25 mouse cellular contexts compared by ENCODE assay signal in genomic region chr8:95817597-95817996, GRCm38 (mm10). TPM values are rescaled to one million over a fixed set of nuclear protein-coding genes. Genes with fewer than 3 reads are reported as not detected.
DNase-seq lines count a peak whose midpoint lies in the region; ATAC-seq and TF ChIP-seq lines count a peak whose summit lies in the region.
"Had no signal": no experiment of that assay in that cellular context is flagged by ENCODE, and none has a peak within 500 bp of the region (broad histone marks: within the 10 kb centered on the region; RNA-seq: fewer than 3 reads in every experiment).

No protein-coding gene starts in this region.

- ATAC-seq in heart, embryonic 14.5 days (ENCODE audit: insufficient number of reproducible peaks, insufficient read depth, low FRiP score, low read depth): no peak
- ATAC-seq: forebrain, embryonic 16.5 days; intestine, embryonic 16.5 days; liver, embryonic 12.5 days; liver, postnatal 0 days; midbrain, embryonic 13.5 days had no signal

- no peaks in the 10 kb centered on the region; the same call in 1 of the 2 replicates for H3K4me1 ChIP-seq in heart, adult 2 months (ENCODE audit: control insufficient read depth, insufficient read depth, low read length)
- H3K4me1 ChIP-seq in heart, embryonic 14.5 days (ENCODE audit: control insufficient read depth in 2 of 2, insufficient read depth in 2 of 2, low read length in 2 of 2): peaks cover 18 to 33% of the 10 kb centered on the region in 2 experiments
- H3K4me1 ChIP-seq in E14TG2a.4 (replicated peaks; ENCODE audit: low read depth, low read length): peaks cover 58% of the 10 kb centered on the region
- H3K4me1 ChIP-seq: hindbrain, embryonic 13.5 days; limb, embryonic 13.5 days; liver, embryonic 12.5 days; neural tube, embryonic 13.5 days had no signal

- H3K9ac ChIP-seq in heart, adult 2 months (ENCODE audit: low read depth, low read length): 0 out of 2 replicates have a peak overlapping the region, but pooled peaks have one; percentile 13
- peak overlapping the region; percentile 60 for H3K9ac ChIP-seq in heart, embryonic 14.5 days (ENCODE audit: low read length)
- H3K9ac ChIP-seq: embryonic facial prominence, embryonic 13.5 days; hindbrain, embryonic 13.5 days; limb, embryonic 13.5 days; liver, embryonic 12.5 days; liver, postnatal 0 days; midbrain, embryonic 13.5 days; neural tube, embryonic 13.5 days had no signal

- no peak for DNase-seq in heart, adult 2 months
- DNase-seq in heart, postnatal 25 days (ENCODE audit: low spot score): no peak
- DNase-seq in heart, adult 8-10 months (ENCODE audit: low spot score): no peak
- DNase-seq in ZHBTc4 (ENCODE audit: low read depth, low spot score): peak; percentile 91
- no peak for DNase-seq in gastrocnemius, postnatal 4 days (ENCODE audit: low spot score in 2 of 2)
- DNase-seq in cerebellum, adult 9-10 months: no peak
- DNase-seq: adrenal gland, adult 8-10 months; cerebellum, adult 8-10 months; kidney, adult 8-10 months; kidney, postnatal 4 days; liver, postnatal 0 days; right cerebral cortex, postnatal 4 days had no signal

- H3K27me3 ChIP-seq in heart, adult 2 months (ENCODE audit: control insufficient read depth, insufficient read depth, low read length): no peaks in the 10 kb centered on the region
- no peaks in the 10 kb centered on the region for H3K27me3 ChIP-seq in heart, embryonic 14.5 days (ENCODE audit: control insufficient read depth, insufficient read depth, low read length)
- no peaks in the 10 kb centered on the region for H3K27me3 ChIP-seq in E14TG2a.4 (ENCODE audit: insufficient read depth, low read length)
- H3K27me3 ChIP-seq: CH12.LX; embryonic facial prominence, embryonic 13.5 days; hindbrain, embryonic 13.5 days; limb, embryonic 13.5 days; liver, embryonic 12.5 days; megakaryocyte, embryonic 14.5 days; midbrain, embryonic 13.5 days; neural tube, embryonic 13.5 days had no signal

- no peaks in the 10 kb centered on the region for H3K36me3 ChIP-seq in heart, adult 2 months (ENCODE audit: control insufficient read depth, insufficient read depth, low read length)
- no peaks in the 10 kb centered on the region for H3K36me3 ChIP-seq in heart, embryonic 14.5 days (ENCODE audit: control insufficient read depth, insufficient read depth, low read length)
- no peaks in the 10 kb centered on the region for H3K36me3 ChIP-seq in E14TG2a.4 (ENCODE audit: insufficient read depth, low read length)
- H3K36me3 ChIP-seq: embryonic facial prominence, embryonic 13.5 days; hindbrain, embryonic 13.5 days; limb, embryonic 13.5 days; liver, embryonic 12.5 days; midbrain, embryonic 13.5 days; neural tube, embryonic 13.5 days had no signal

- no peak for TF ChIP-seq POLR2A in heart, adult 2 months (IDR thresholded peaks at IDR 0.05; ENCODE audit: insufficient read depth, low read depth, low read length)

- peak overlapping the region; percentile 47 for H3K4me2 ChIP-seq in heart, embryonic 14.5 days (ENCODE audit: low read length)
- H3K4me2 ChIP-seq: embryonic facial prominence, embryonic 13.5 days; hindbrain, embryonic 13.5 days; limb, embryonic 13.5 days; liver, embryonic 12.5 days; midbrain, embryonic 13.5 days; neural tube, embryonic 13.5 days had no signal

- no peak overlapping the region for H3K4me3 ChIP-seq in heart, adult 2 months
- no peak overlapping the region for H3K4me3 ChIP-seq in heart, embryonic 14.5 days (ENCODE audit: control insufficient read depth in 1 of 2, insufficient read depth in 1 of 2, low read depth in 1 of 2, low read length in 2 of 2)
- peak overlapping the region; percentile 54 for H3K4me3 ChIP-seq in E14TG2a.4 (replicated peaks; ENCODE audit: low read length)
- H3K4me3 ChIP-seq: embryonic facial prominence, embryonic 13.5 days; hindbrain, embryonic 13.5 days; limb, embryonic 13.5 days; liver, embryonic 12.5 days; megakaryocyte, embryonic 14.5 days; midbrain, embryonic 13.5 days; neural tube, embryonic 13.5 days had no signal

- intact Hi-C loops in heart, adult 2 months (cut with DNase I): no loop called here
- intact Hi-C loops in heart, postnatal 25 days (cut with DNase I): no loop called here

- WGBS in heart, adult 2 months: 69% methylated on average over 3 of the region's 3 CpGs
- WGBS in heart, embryonic 14.5 days: 57% methylated on average over 3 of the region's 3 CpGs

- TF ChIP-seq CTCF in heart, adult 2 months (IDR thresholded peaks at IDR 0.05): no peak
- TF ChIP-seq CTCF in E14TG2a.4 (conservative IDR thresholded peaks at IDR 0.05; ENCODE audit: low read length): no peak

- H3K9me3 ChIP-seq in heart, embryonic 14.5 days (ENCODE audit: control insufficient read depth, low read length): no peaks in the 10 kb centered on the region
- H3K9me3 ChIP-seq in E14TG2a.4 (ENCODE audit: low read length): no peaks in the 10 kb centered on the region
- H3K9me3 ChIP-seq: embryonic facial prominence, embryonic 13.5 days; hindbrain, embryonic 13.5 days; limb, embryonic 13.5 days; liver, embryonic 12.5 days; megakaryocyte, embryonic 14.5 days; midbrain, embryonic 13.5 days; neural tube, embryonic 13.5 days had no signal

- no peak for TF ChIP-seq EP300 in heart, adult 2 months (IDR thresholded peaks at IDR 0.05; ENCODE audit: insufficient read depth, low read depth, low read length)

- peak overlapping the region; percentile 51 for H3K27ac ChIP-seq in heart, adult 2 months
- H3K27ac ChIP-seq in heart, embryonic 14.5 days (replicated peaks in 1 of 2; ENCODE audit: control insufficient read depth in 1 of 2, insufficient read depth in 1 of 2, low read depth in 2 of 2, low read length in 2 of 2): peak overlapping the region; percentile 86 to 90
- H3K27ac ChIP-seq: embryonic facial prominence, embryonic 13.5 days; hindbrain, embryonic 13.5 days; kidney, postnatal 0 days; limb, embryonic 13.5 days; liver, embryonic 12.5 days; midbrain, embryonic 13.5 days; neural tube, embryonic 13.5 days had no signal

- no peaks in the 10 kb centered on the region for H3K79me2 ChIP-seq in heart, adult 2 months (replicated peaks; ENCODE audit: control insufficient read depth, insufficient read depth, low read length)

RNA-seq across cellular contexts. Expression of gene Sap18b, which starts 7.5 kb away (rescaled TPM):
- total RNA-seq in heart, adult 2 months (2021): 10 to 100 TPM; 77.6 to 92.9 TPM
- polyA plus RNA-seq in heart, adult 2 months (2012; rRNA removed): 48.8 and 52.2 TPM in 2 replicates
- total RNA-seq in heart, postnatal 25 days (2021): 10 to 100 TPM; 84.4 to 96.1 TPM
- 265 and 287 TPM in 2 replicates for polyA plus RNA-seq in heart, embryonic 14.5 days (2014; fragmentation: Nextera tagmentation; extraction: Ambion mirVana)
- 100 to 1,000 TPM in 1 of 4 experiments, 10 to 100 TPM in 3; 63.8 to 106 (median 80.1) TPM for total RNA-seq in heart, adult 8-10 months (2022)
- 100 to 1,000 TPM; 110 to 115 TPM for total RNA-seq in gastrocnemius, postnatal 4 days (2021)

RNA-seq across cellular contexts. Expression of gene Cnot1, which starts 10.3 kb away (rescaled TPM):
- 100 to 1,000 TPM; 107 to 116 TPM for total RNA-seq in heart, adult 2 months (2021)
- 51.0 and 86.7 TPM in 2 replicates for polyA plus RNA-seq in heart, adult 2 months (2012; rRNA removed)
- total RNA-seq in heart, postnatal 25 days (2021): 100 to 1,000 TPM; 109 to 130 TPM
- 83.1 and 92.4 TPM in 2 replicates for polyA plus RNA-seq in heart, embryonic 14.5 days (2014; fragmentation: Nextera tagmentation; extraction: Ambion mirVana)
- total RNA-seq in heart, adult 8-10 months (2022): 100 to 1,000 TPM in 2 of 4 experiments, 10 to 100 TPM in 2; 92.8 to 123 (median 107) TPM
- total RNA-seq in gastrocnemius, postnatal 4 days (2021): 100 to 1,000 TPM; 113 to 122 TPM

RNA-seq across cellular contexts. Expression of gene Slc38a7, which starts 35.7 kb away (rescaled TPM):
- 10 to 100 TPM; 10.6 to 10.8 TPM for total RNA-seq in heart, adult 2 months (2021)
- polyA plus RNA-seq in heart, adult 2 months (2012; rRNA removed): 17.0 and 19.3 TPM in 2 replicates
- 10 to 100 TPM; 11.5 to 13.0 TPM for total RNA-seq in heart, postnatal 25 days (2021)
- polyA plus RNA-seq in heart, embryonic 14.5 days (2014; fragmentation: Nextera tagmentation; extraction: Ambion mirVana): 12.1 and 12.9 TPM in 2 replicates
- 10 to 100 TPM; 11.2 to 13.5 (median 12.4) TPM for total RNA-seq in heart, adult 8-10 months (2022)
- total RNA-seq in gastrocnemius, postnatal 4 days (2021): 1 to 10 TPM; 9.5 to 10.0 TPM
